Mouse (Mus musculus) MN1 (cell line): ENCODE results near the gene Arfip1.
A peak's percentile ranks its signal among the peaks of the same experiment; 100 is the strongest.

Experiments used
- DNase-seq: peaks from one replicate; pipeline ENCODE4 v3.0.0-alpha.2; 2016; ENCODE audit warnings: low spot score

Gene Arfip1

GRCm38 (mm10) chr3:84455733-84456417, 126.5 kb downstream of the Arfip1 start:
- DNase-seq: no peak

- peak; percentile 35 for DNase-seq
Measured at GRCm38 (mm10) chr3:84450651-84451050, 131.8 kb downstream of the Arfip1 start.

DNA sequence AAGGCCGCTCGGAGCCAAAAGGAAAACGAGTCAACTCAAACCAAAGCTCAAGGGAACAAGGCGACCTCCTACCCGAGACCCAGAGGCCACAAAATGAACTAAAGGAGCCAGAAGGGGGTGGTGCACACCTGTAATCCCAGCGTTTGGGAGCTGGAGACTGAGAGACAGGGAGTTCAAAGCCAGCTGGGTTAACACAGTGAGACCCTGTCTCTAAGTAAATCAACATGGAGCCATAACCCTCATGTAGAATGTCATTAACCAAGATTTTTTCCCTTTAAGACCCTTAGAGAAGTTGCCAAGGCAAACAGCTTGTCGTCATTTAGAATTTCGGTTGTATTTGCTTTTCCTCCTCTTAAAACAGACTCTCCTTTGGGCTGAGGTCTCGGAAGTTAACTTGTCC, 133.4 kb downstream of the Arfip1 start:
- DNase-seq: no peak

DNA sequence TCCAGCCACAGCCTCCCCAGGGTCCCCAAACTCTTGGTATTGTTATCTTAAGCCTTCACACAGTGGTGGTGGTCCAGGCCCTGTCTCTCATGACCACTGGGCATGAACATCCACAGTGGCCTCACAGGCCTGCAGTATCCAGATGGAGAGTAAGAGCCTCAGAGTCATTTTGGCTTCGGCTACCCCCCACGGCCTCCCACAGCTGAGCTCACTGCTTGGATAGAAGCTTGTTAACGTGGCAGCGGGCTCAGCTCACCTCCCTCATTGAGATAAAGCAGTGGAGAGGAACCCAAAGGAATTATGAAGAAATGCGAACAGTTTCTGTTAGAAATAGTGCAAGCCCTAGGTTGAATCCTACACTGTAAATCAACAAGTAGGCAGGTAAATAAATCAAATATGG, 134.6 kb downstream of the Arfip1 start:
- no peak for DNase-seq
